Mouse (Mus musculus): ENCODE data around the gene Stx8.

DNA sequence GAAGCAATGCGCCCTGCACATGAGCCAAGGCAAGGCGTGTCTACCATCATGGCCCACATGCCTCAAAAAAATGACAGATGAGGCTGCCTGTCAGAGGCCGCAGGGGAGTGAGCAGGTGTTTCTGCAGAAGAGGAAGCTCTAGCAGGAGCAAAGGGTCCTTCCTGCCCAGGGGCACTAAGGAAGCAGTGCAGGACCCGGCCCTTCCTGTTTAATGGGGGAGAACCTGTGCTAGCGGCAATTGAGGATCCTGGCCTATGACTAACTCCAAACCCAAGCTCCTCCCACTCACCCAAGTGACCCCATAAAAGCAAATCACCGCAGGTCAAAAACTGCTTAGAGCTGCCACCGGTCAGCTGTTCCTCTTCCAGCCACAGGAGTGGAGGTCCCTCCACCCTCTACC, 287.5 kb downstream of the Stx8 start:
- TF ChIP-seq CTCF (IDR thresholded peaks at IDR 0.05; ENCODE audit: extremely low read depth, insufficient read depth, low read length) (no peak), POLR2A (IDR thresholded peaks at IDR 0.05; ENCODE audit: extremely low read depth, insufficient read depth, low read length) (no peak)
